Mouse (Mus musculus): Measurements from ENCODE around the gene Adgrd1.

Gene Adgrd1

DNA sequence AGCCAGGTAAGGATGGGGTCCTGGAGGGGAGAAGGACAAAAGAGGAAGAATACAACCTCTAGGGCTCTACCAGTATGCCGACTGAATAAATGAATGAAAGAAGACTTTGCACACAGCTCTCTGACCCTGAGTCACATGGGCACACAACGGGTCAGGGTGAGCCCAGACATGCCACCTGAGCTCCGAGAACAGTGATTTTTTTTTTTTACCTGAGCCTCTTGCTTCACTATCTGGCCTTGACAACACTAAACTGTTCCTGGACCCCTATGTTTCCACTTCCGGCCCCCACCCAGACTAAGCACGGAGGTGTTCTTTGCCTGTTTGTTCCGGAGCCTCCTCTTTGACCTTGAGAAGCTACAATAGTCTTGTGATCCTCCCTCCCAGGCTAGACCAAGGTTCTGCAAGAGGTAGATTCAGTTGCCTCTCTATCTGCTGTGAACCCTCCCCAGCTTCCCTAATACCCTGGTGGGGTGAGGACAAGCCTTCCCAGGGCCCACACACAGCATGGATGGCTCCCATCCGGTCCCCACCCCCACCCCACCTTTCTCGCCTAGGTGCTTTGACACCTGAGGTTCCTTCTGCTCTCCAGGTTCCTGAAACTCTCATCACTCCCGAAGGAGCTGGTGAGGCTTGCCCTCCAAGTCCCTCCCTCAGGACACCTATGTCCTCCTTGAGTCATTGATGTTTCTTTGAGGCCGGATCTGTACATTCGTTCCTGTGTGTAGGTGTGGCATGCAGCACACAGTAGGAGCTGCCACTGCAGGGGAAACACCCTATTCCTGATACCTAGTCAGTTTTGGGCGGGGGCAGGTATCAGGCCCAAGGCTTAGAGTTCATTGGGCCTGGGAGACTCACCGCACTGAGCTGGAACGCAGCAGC, 58.7 kb downstream of the Adgrd1 start:
- DNase-seq (ENCODE audit: low read depth, low spot score), result peak; percentile 99

DNA sequence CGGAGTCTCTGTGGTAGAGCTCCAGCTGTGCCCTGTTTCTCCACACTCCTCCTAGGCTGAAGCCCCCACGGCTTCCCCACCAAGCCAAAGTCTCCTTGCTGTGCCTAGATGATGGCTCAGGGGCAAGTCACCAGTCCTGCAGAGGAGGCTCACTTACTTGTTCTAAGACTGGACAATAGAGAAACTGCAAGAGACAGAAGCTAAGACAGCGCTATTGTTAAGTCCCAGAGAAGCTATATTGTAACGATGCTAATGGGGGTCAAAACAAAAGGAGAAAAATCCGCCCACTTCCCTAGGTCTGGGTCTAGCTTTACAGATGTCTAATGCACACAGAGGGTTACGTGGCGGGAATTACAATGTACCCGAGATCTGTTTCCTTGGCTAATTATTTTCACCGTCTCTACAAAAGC, 59.4 kb downstream of the Adgrd1 start:
- DNase-seq (ENCODE audit: low read depth, low spot score), result no peak

DNA sequence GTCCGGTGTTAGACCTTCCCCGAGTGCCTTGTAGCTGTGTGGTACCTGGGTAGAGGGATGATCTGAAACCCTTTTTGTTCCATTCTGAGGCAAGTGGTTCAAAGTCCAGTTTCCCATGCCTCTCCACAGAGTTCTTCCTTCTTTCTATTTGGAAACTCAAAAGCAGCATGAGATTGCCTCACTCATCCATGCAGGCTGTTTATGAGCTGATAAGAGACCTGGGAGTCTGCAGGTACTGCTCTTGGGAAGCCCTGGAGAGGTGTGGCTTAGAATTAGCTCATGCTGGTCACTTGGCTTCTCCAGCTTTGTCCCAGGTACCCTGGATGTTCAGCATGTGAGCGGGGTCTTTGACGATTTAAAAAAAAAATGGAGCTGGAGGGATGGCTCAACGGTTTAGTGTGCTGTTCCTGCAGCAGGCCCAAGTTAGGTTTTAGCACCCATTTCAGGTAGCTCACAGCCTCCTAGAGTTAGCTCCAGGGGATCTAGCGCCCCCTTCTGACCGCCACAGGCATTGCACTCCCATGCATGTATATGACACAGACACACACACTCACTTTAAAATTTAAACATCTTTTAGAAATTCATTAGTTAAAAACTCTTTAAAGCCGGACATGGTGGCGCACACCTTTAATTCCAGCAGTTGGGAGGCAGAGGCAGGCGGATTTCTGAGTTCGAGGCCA, 65.0 kb downstream of the Adgrd1 start:
- DNase-seq (ENCODE audit: low read depth, low spot score), result peak; percentile 75

DNA sequence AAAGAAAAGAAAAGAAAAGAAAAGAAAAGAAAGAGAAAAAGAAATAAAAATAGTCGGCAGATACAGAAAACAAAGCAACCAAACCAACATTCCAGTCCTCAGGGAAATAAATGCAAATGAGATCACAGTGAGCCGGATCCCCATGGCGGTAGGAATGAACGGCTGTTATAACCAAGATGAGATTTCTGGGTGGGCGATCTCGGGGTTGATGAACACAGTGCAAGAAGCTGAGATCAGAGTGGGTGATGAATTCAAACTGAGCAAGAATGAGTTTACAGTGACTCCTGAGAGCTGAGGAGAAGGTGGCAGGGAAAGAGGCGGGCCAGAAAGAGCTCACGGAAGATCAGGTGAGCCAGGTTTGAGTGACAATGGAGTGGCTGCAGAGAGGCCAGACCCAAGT, 66.9 kb downstream of the Adgrd1 start:
- peak; percentile 59 for DNase-seq (ENCODE audit: low read depth, low spot score)

DNA sequence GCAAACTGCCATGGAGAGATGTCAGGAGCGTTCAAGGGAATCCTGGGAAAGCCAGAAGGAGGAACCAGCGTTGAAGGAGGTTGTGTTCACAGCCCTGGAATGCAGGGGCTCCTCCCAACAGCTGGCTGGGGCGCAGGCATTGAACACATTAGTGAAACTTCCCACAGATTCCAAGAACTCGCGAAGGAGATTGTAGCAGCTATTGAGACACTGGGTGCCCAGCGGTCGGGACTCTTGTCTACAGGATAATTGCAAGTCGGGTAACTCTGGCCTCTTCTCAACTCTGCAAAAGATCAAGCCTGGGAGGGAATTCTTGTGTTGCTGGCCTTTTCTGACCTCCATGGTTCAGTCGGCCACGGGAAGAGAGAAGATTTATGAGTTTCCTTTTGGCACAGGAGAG, 67.5 kb downstream of the Adgrd1 start:
- peak; percentile 68 for DNase-seq (ENCODE audit: low read depth, low spot score)

DNA sequence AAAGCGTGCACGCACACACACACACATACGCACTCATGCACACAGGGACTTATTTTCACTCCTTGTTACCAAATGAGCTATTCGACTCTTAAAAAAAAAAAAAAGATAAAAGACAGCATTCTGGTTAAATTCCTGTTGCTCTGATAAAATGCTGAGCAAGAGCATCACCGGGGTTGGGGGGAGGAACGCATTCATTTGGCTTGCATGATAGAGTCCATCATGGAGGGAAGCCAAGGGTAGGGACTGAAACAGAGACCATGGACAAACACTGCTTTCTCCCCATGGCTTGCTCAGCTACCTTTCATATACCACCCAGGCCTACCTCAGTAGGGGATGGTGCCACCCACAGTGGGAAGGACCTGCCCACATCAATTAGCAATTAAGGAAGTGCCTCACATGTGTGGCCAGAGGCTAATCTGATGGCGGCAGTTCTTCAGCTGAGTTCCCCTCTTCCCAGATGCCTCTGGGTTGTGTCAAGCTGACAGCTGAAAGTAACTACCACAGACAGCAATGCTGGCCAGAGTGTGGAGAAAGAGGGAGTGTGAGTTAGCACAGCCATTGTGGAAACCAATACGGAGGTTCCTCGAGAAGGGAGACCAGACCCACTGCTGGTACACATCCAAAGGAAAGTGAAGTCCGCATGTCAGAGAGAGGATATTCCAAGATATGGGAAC, 68.5 kb downstream of the Adgrd1 start:
- no peak for DNase-seq (ENCODE audit: low read depth, low spot score)

DNA sequence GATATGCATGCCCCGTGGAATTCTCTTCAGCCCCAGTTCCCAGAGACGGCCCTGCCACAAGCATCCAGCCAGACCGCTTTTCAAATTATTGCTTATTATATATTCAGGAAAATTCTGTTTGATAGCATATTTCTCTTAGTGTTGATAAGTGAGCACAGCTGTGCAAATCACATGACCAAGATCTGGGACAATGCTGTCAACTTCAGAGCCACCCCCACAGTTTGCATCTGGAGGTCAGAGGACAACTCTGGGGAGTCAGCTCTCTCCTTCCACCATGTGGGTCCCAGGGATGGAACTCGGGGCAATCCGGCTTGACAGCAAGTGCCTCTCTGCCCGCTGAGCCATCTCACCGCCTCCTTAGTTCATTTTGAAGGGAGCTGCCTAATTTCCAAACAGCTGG, 69.0 kb downstream of the Adgrd1 start:
- no peak for DNase-seq (ENCODE audit: low read depth, low spot score)

DNA sequence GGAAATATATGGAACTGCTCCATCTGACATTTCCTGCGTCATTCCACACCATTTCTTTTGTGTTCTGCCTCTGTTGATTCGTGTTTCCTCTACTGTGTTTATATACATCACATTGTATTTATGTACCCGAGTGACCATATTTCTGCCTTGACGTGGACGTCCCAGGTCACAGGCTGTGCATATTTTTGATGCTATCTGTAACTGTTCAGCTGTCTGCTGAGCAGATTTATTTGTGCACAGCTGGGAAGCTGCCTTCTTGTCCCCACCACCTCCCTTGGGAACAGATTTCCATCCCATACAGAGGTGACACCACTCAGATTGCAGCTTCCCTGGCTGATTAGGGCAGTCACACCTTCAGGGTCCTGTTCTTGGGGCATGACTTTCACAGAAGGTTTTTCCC, 72.5 kb downstream of the Adgrd1 start:
- DNase-seq (ENCODE audit: low read depth, low spot score), result no peak

DNA sequence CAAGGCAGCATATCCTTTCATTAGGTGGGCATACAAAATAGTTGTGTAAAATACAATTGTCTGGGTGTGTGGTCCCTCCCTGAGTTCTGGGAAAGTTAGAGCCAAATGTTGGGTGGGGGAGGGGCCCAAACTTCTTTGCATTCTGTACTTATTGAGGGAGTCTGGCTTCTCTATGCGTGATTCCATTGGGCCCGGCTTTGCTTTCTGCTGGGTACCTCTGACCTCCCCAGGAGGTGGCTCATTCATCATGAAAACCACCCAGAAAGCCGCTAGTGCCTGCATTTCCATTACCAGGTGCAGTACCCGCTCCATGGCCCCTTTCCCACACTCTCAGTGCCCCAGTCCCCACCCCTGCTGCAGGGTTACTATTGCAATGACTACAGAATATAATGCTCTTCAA, 73.0 kb downstream of the Adgrd1 start:
- DNase-seq (ENCODE audit: low read depth, low spot score), result no peak

DNA sequence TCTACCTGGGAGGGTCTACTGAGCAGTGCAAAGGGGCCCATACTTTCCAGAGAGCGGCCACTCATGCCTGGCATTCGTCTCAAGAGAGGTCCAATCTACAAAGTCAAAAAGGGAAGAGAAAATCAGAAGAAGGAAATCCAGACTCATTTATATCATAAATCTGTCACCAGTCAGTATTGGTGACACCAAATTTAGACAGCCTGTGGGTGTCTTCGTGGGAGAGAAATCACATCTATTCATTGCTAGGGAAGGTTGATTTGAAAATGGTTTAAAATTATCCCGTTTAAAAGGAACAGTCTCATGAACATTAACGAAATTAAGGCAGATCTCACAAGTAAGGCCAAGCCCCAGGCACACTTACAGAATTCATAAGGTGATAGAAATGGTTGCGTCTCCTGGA, 76.0 kb downstream of the Adgrd1 start:
- no peak for DNase-seq (ENCODE audit: low read depth, low spot score)

DNA sequence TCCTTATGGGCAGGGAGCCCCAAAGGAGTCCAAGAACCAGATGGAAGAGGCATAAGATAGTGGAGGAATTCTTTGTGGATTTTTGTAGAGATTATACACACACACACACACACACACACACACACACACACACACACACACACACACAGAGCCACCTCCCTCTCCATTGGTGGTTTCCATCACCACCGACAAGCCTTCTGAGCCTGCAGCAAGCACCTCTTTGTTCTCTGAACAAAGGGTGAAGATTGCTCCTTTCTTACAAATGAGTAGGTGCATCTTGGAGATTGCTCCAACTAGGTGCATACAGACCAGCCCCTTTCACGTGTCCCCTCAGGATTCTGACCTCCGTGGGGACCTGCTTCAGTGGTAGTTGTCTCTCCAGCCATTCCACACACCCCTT, 79.4 kb downstream of the Adgrd1 start:
- peak; percentile 44 for DNase-seq (ENCODE audit: low read depth, low spot score)

DNA sequence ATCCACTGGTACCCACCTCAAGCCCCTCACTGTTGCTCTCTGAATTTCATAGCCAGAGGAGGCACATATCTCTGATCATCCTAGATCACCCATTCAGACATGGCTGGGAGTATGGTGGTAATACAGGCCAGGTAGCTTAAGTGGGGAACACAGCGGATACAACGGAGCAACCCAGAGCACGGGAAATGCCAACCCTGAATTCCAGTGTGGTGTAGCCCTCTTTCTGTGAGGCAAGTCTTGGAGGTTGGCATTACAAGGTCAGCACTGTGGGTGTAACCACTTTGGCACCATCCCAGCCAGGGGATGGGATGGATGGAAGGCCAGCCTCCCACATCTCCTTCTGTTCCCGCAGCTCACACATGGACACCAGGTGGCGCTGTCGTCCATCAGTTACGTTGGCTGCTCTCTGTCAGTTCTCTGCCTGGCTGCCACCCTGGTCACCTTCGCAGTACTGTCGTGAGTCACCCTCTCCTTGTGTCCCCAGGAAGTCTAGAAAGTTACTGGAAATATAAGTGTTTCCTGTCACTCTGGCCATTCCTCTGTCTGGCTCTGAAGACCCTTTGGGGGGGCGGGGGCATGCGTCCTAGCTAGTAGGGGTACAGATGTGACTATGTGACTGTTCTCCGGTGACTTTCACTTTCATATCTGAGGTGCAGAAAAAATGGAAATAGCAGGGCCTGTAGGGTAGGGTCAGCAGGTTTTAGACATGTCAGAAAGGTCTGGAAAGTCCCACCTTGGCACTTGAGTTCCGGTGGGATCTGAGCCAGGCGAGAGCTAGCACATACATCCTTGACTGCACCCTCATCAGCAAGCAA, 81.4 kb downstream of the Adgrd1 start:
- peak; percentile 74 for DNase-seq (ENCODE audit: low read depth, low spot score)

DNA sequence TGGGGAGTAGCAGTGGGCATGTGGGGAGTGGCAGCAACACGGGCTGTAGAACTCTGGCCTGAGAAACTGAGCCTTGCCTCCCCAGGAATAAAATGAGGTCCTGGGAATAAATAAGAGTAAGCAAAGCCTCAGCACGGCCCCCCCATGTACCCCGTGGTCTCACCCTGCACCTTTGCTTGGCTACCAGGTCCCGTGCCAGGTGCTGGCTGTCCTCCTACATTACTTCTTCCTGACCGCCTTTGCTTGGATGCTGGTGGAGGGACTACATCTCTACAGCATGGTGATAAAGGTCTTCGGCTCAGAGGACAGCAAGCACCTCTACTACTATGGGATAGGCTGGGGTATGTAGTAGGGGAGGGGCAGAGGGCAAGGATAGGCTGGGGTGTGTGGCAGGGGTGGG, 82.8 kb downstream of the Adgrd1 start:
- no peak for DNase-seq (ENCODE audit: low read depth, low spot score)

DNA sequence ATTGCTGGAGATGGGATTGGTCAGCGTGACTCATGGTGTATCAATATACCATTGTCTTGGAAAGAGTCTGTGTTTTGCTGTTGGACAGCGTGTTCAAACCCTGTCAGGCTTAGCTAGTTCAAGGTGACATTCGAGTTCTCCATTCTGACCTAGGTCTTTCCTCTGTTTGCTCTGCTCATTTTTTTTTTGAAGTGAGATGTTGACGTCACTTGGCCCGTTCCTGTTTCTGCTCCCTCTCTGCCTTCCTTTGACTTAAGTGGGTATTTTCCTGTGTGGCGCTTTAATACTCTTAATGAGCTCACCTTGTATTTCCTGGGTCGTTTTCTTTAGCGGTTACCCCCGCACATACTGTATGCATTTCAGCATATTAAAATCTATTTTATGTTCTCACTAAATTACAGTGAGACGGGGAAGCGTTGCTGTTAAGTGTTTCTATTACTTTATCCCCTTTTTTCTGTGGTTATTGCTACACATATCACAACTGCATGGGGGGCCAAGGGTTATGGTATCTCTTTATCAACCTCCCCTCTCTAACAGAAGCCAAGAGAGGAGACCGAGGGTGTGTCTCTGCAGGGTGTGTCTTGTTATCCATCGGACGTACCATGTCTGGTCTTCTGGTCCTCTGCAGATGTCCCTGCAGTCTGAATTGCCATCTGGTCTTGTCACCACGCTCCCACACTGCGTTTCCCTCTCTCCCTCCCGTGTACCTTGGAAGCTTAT, 83.6 kb downstream of the Adgrd1 start:
- DNase-seq (ENCODE audit: low read depth, low spot score), result no peak

DNA sequence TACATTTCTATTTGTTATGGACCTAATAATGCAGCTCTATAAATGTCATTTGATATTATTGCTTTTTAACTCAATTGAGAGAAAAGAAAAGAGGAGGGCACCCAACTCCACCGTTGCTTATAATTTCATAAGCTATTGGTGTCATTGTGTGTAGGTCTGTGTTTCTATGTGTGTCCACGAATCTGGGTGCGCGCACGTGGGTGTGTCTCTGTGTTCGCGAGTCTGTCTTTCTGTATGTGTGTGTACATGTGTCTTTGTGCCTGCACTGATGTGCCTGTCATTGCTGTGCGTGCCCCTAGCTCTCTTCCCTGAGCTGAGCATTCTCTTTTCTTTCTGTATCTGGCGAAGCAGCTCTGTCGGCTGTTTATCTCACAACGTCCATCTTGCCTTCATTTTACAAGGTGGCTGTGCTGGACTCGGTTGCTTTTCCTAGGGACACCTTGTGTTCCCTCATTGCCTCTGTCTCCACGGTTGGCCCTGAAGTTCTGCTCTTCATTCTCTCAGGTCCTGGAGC, 84.2 kb downstream of the Adgrd1 start:
- DNase-seq (ENCODE audit: low read depth, low spot score), result no peak

DNA sequence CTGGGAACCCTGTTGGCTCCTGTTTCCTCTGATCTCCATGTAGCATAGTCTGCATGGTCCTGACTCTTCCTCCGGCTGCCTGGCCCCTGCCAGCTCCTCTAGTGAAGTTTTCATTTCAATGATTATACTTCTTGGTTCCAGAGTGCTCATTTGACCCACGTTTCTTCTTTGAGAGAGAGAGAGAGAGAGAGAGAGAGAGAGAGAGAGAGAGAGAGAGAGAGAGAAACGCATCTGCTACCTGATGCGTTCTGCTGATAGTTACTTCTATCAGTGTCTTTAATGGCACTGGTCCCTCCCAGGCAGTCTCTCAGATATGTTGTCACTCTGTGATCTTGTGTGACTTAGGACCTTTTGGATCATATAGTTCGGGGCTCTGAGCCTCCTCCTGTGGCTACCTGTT, 84.9 kb downstream of the Adgrd1 start:
- no peak for DNase-seq (ENCODE audit: low read depth, low spot score)

DNA sequence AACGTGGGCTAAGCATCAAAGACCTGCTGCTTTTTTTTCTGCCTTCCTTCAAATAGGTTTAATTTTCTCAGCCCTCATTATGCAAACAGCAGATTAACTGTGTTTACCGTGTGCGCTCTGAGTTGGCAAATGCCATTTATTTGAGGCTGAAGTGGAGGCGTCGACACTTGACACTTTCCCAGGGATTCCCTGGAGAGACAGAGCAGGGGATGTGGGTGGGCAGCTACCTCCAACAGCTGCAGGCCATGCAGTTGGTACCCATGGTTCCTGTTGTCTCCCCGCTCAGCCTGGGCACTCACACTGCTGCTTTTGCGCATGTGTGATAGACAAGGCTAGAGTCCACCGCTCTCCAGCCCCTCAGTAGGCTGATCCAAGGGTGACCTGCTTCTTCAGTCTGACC, 86.0 kb downstream of the Adgrd1 start:
- DNase-seq (ENCODE audit: low read depth, low spot score), result no peak

DNA sequence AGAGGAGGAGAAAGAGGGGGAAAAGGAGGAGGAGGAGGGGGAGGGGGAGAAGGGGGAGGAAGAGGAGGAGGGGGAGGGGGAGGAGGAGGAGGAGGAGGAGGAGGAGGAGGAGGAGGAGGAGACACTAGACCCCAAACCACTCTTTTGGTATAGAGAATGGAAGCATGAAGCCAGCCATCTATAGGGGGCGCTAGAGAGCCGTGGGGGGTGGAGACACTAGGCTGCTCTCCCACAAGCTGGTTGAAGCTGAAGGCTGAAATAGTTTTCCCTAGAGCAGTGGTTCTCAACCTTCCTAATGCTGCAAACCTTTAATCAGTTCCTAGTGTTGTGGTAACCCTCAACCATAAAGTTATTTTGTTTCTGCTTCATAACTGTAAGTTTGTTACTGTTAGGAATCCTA, 89.7 kb downstream of the Adgrd1 start:
- DNase-seq (ENCODE audit: low read depth, low spot score), result peak; percentile 69

DNA sequence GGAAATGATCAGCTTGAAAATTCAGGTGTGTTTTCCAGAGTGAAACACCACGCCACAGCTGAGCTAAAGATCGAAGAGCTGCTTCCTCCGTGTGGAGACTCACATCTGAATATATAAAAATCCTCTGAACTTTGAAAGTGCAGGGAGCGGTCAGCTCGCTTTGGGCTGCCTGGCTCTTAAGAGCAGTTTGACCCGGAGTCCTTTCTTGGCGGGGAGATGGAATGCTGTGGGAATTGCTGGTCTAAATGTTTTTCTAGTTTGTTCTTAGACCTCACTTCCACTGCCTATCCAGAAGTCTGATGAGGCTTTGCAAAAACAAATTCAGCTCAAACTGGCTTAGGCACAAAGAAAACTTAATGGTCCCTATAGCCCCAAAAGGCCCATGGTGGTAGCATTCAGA, 90.4 kb downstream of the Adgrd1 start:
- no peak for DNase-seq (ENCODE audit: low read depth, low spot score)

DNA sequence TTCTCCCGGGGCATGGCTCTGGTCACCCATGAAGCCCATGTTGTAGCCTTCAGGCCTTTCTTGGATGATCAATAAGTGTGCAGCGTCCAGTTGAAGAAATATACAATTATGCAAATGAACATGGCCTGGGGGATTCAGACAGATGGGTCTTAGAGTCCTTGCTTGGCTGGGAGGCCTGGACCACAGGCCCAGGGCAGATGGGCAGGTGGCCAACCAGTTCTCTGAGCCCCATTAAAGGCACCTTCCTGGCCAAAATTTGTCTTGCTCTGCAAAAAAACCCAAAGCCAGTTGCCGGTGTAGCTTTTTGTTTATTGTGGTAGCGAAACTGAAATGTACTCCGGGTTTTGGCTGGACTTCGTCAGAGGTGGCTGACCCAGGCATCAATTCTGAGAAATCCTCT, 92.5 kb downstream of the Adgrd1 start:
- DNase-seq (ENCODE audit: low read depth, low spot score), result no peak

DNA sequence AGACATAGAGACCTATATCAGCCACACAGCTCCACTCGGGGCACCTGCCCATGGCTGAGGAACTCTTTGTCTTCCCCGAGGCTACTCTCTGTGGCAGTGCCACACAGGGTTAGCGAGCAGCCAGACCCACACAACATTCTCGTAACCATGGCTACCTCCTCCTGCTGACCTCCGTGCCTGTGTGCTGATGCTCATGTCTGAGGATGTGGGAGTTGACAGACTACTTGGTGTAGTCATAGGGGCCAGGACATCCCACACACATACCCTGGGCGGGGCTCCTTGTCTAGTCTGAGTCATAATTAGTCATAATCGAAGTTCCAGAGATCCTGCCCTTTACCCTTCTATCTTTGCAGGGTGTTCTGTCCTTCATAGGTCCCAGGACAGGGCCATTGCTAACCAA, 93.5 kb downstream of the Adgrd1 start:
- no peak for DNase-seq (ENCODE audit: low read depth, low spot score)
